Mouse (Mus musculus) midbrain, embryonic 16.5 days (tissue): ENCODE data around the gene Rhog. TPM values are rescaled to one million over a fixed set of nuclear protein-coding genes. Genes with fewer than 3 reads are reported as not detected.
A peak's percentile ranks its signal among the peaks of the same experiment; 100 is the strongest.

ENCODE experiments used
- ATAC-seq: fragments of 200-750 bp; cut with Nextera tagmentation; 2 replicates; pipeline ENCODE4 v1.8.0; 2017; ENCODE audit warnings: moderate TSS enrichment
- H3K27ac ChIP-seq: fragments of 300-500 bp; sonication (generic); 2 replicates; pipeline ENCODE4 v1.5.1; 2014; ENCODE audit warnings: mild to moderate bottlenecking, low read length, mixed read lengths
- H3K27me3 ChIP-seq: fragments of 300-500 bp; sonication (generic); 2 replicates; pipeline ENCODE4 v1.6.1; 2014; ENCODE audit warnings: low read depth, low read length, mixed read lengths; ENCODE audit not compliant: control insufficient read depth, insufficient read depth
- H3K36me3 ChIP-seq: fragments of 300-500 bp; sonication (generic); 2 replicates; pipeline ENCODE4 v1.6.1; 2014; ENCODE audit warnings: mild to moderate bottlenecking, low read length, moderate library complexity, mixed read lengths; ENCODE audit not compliant: control insufficient read depth, insufficient read depth
- H3K4me1 ChIP-seq: fragments of 300-500 bp; sonication (generic); 2 replicates; pipeline ENCODE4 v1.6.1; 2014; ENCODE audit warnings: mild to moderate bottlenecking, low read length, mixed read lengths; ENCODE audit not compliant: control insufficient read depth, insufficient read depth
- H3K4me2 ChIP-seq: fragments of 300-500 bp; sonication (generic); 2 replicates; pipeline ENCODE4 v1.6.1; 2014; ENCODE audit warnings: mild to moderate bottlenecking, low read length, mixed read lengths
- H3K4me3 ChIP-seq: fragments of 300-500 bp; sonication (generic); 2 replicates; pipeline ENCODE4 v1.5.1; 2014; ENCODE audit warnings: low read depth, mild to moderate bottlenecking, low read length, moderate library complexity, mixed read lengths
- H3K9ac ChIP-seq: fragments of 300-500 bp; sonication (generic); 2 replicates; pipeline ENCODE4 v1.6.1; 2014; ENCODE audit warnings: low read depth, low read length, mixed read lengths
- H3K9me3 ChIP-seq: fragments of 300-500 bp; sonication (generic); replicated peaks from 2 replicates; pipeline ENCODE4 v1.6.1; 2014; ENCODE audit warnings: mild to moderate bottlenecking, low read length, mixed read lengths; ENCODE audit not compliant: control insufficient read depth, poor library complexity, severe bottlenecking
- WGBS: fragments of 180-500 bp; shearing (Covaris S2); extraction: QIAGEN DNeasy Blood & Tissue Kit; methylation state at CpG from one replicate; pipeline ENCODE4 v1.1.7; 2014; 5-methylcytosine and 5-hydroxymethylcytosine counted together
- polyA plus RNA-seq: library from polyadenylated mRNA; unstranded; fragments of >200 nt; fragmentation: Nextera tagmentation; extraction: Ambion mirVana; gene quantifications from 2 replicates; pipeline ENCODE4 v1.2.1, GENCODE M21; 2015

The Rhog gene
- polyA plus RNA-seq, 1 experiment from 2014 or later: 12.8 TPM

GRCm38 (mm10) chr7:102239591-102239990 is 16.3 kb downstream of the Rhog start:
- Histone ChIP-seq H3K27ac (no peak overlapping the region), H3K9me3 (no peaks in the 10 kb centered on the region), H3K4me1 (no peaks in the 10 kb centered on the region), H3K36me3 (peaks cover 25% of the 10 kb centered on the region), H3K27me3 (no peaks in the 10 kb centered on the region), H3K4me2 (no peak overlapping the region), H3K9ac (no peak overlapping the region), H3K4me3 (no peak overlapping the region)
- WGBS: 94% methylated on average over 16 of the region's 16 CpGs
- ATAC-seq: 0 out of 2 replicates have a peak, but pooled peaks have one; percentile 12

GRCm38 (mm10) chr7:102238686-102239286 is 17.1 kb downstream of the Rhog start:
- Histone ChIP-seq H3K4me3 (no peak overlapping the region), H3K4me1 (no peaks in the 10 kb centered on the region), H3K4me2 (no peak overlapping the region), H3K9me3 (no peaks in the 10 kb centered on the region), H3K27me3 (no peaks in the 10 kb centered on the region), H3K27ac (no peak overlapping the region), H3K36me3 (peaks cover 25% of the 10 kb centered on the region), H3K9ac (no peak overlapping the region)
- ATAC-seq: no peak
- WGBS: 90% methylated on average over 8 of the region's 8 CpGs

- peaks cover 15% of the 10 kb centered on the region for H3K36me3 ChIP-seq
- H3K27me3 ChIP-seq: no peaks in the 10 kb centered on the region
- no peak overlapping the region for H3K27ac ChIP-seq
- H3K9me3 ChIP-seq: no peaks in the 10 kb centered on the region
- 73% methylated on average over 4 of the region's 4 CpGs for WGBS
- H3K4me3 ChIP-seq: no peak overlapping the region
- no peaks in the 10 kb centered on the region for H3K4me1 ChIP-seq
- ATAC-seq: no peak
- no peak overlapping the region for H3K9ac ChIP-seq
- no peak overlapping the region for H3K4me2 ChIP-seq
These were observed 22.8 kb downstream of the Rhog start for GRCm38 (mm10) chr7:102233059-102233458.

DNA sequence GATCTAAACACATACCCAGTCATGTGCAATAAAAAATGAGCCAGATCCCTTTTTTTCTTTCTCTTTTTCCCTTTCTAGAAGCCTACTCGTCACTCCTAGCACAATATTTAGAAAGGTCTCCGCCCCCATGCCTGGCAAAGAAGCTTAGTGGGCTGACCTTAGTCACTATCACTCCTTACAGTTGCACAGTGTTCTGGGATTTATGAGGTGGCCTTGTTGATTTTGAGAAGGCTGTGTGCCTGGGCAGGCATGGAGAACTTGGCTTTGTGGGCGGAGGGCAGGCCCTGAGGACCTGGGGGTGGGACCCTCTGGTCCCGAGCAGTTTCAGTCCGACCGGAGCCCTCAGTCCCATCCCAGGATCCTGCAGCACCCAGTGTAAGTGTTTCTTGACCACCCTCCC is 26.0 kb downstream of the Rhog start:
- no peak for ATAC-seq
- Histone ChIP-seq H3K27me3 (no peaks in the 10 kb centered on the region), H3K4me3 (no peak overlapping the region), H3K36me3 (peaks cover 3% of the 10 kb centered on the region; the same call in 1 of the 2 replicates), H3K4me1 (no peaks in the 10 kb centered on the region), H3K4me2 (no peak overlapping the region), H3K9ac (no peak overlapping the region), H3K9me3 (no peaks in the 10 kb centered on the region), H3K27ac (no peak overlapping the region)
- WGBS: 97% methylated on average over 6 of the region's 6 CpGs

DNA sequence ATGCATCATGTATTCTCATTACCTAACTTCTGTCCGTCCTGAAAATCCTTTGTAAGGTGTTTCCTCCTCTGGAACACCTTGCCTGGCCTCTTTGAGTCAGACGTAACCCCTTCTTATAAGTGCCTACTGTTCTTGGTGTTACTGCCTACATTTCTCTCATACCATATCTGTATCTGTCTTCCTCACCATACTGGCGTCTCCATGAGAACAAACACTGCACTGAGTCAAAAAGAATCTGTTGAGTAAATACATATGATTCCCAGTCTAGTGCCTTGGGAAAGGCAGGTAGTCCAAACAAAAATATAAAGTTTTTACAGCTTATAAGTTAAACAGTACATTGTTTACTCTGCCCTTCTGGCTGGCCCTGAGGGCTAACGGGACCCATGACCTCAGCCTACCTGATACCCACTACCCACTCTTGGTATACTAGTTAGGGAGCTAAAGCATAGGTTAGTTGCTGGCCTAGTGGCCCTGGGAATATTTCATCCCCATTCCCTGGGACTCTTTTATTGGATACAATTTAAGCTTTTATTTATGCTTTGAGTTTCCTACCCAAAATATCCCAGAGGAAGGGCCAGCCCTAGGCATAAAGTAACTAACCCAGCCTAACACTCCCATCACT is 27.7 kb downstream of the Rhog start:
- Histone ChIP-seq H3K4me1 (peaks cover 4% of the 10 kb centered on the region), H3K4me3 (no peak overlapping the region), H3K27ac (no peak overlapping the region), H3K27me3 (no peaks in the 10 kb centered on the region), H3K9ac (no peak overlapping the region), H3K36me3 (peaks cover 3% of the 10 kb centered on the region; the same call in 1 of the 2 replicates), H3K4me2 (no peak overlapping the region), H3K9me3 (no peaks in the 10 kb centered on the region)
- ATAC-seq: no peak
- WGBS: 91% methylated on average over 4 of the region's 4 CpGs

- peaks cover 4% of the 10 kb centered on the region for H3K4me1 ChIP-seq
- H3K4me3 ChIP-seq: no peak overlapping the region
- no peak for ATAC-seq
- WGBS: 94% methylated on average over 6 of the region's 6 CpGs
- peaks cover 3% of the 10 kb centered on the region; the same call in 1 of the 2 replicates for H3K36me3 ChIP-seq
- H3K27ac ChIP-seq: no peak overlapping the region
- no peaks in the 10 kb centered on the region for H3K9me3 ChIP-seq
- no peaks in the 10 kb centered on the region for H3K27me3 ChIP-seq
- no peak overlapping the region for H3K9ac ChIP-seq
- no peak overlapping the region for H3K4me2 ChIP-seq
These were observed 29.8 kb downstream of the Rhog start for GRCm38 (mm10) chr7:102226051-102226450.

DNA sequence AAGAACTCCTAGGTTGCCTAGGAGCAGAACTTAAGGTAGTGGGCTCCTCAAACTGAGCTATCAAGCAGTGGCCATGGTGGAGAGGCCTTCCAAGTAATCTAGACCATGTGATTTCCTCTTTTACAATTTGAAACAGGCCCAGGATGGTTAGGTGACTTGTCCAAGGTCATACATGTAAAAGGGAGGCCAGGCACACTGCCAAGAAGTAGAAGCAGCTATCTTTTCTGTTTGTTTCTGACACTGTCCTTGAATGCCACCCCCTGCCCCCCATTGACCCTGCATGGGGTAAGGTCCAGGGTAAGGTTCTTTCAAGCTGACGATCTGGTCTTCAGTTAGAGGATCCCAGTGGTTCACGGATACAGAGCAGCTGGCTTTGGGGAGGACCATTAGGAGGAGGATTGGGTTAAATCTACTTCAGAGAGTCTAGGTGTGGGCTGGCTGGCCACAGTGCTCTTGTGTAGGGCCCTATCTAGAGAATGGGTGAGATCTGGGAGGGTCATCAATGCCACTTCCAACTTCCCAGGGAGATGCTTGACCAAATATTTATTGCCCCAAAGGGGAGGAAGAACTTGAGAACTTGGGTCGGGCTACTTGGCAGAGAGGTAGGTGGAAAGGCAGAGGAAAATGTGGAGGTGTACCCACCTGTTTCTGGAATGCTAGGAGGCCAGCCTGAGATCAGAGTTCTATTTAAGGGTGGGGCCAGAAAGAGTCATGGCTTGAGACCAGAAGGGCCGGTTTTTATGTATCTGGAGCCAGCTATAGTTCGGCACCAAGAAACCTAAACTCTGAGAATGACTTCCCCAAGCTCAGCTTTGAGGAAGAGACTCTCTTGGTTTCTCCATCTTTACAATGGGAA is 31.7 kb downstream of the Rhog start:
- Histone ChIP-seq H3K4me1 (peaks cover 4% of the 10 kb centered on the region), H3K4me3 (no peak overlapping the region), H3K9me3 (no peaks in the 10 kb centered on the region), H3K4me2 (peak overlapping the region; percentile 70; the same call in 1 of the 2 replicates), H3K27me3 (no peaks in the 10 kb centered on the region), H3K27ac (no peak overlapping the region), H3K36me3 (peaks cover 3% of the 10 kb centered on the region; the same call in 1 of the 2 replicates), H3K9ac (no peak overlapping the region)
- WGBS: 91% methylated on average over 5 of the region's 5 CpGs
- ATAC-seq: no peak

DNA sequence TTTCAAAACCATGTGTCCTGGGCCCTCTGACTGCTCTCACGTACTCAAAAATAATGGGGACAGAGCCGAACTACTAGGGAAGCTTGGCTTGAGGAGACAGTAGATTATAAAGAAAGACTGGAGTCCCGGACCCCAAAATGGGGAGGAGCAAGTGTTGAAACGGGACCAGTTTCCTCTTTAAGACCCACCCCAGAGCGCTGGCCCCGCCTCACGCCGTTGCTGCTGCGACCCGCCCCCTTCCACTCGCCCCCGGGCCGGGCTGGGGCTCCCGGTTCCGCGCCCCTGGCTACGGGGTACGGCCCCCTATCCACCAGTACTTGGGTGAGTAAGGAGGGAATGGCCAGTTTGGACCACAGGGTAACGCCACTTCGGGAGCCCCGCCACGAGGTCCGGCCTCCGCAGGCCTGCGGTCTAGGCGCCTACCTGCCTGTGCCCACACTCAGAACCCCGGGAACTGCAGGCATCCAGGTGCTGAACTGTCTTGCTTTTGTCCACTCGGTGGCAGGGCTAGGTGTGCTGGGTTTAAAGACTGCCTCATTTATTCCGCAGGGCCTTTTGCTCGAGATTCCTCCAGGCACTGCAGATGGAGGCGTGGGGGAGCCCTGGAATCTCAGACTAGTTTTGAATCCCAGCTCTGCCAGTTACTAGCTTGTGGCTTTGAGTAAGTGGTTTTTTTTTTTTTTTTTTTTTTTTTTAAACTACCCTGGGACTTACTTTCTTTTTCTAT is 32.9 kb downstream of the Rhog start:
- Histone ChIP-seq H3K36me3 (no peaks in the 10 kb centered on the region; the same call in 1 of the 2 replicates), H3K27me3 (no peaks in the 10 kb centered on the region), H3K4me2 (peak overlapping the region; percentile 70), H3K9me3 (no peaks in the 10 kb centered on the region), H3K9ac (peak overlapping the region; percentile 84), H3K4me1 (peaks cover 4% of the 10 kb centered on the region), H3K4me3 (peak overlapping the region; percentile 77), H3K27ac (peak overlapping the region; percentile 68)
- WGBS: 1% methylated on average over 31 of the region's 31 CpGs
- peak; percentile 89 for ATAC-seq
